Mouse (Mus musculus): ENCODE data around the gene Cdc42ep2. TPM values are rescaled to one million over a fixed set of nuclear protein-coding genes. Genes with fewer than 3 reads are reported as not detected.

Gene Cdc42ep2
- polyA plus RNA-seq, 1 experiment from 2014 or later: 9.3 TPM

GRCm38 (mm10) chr19:5878362-5878722 lies 46.3 kb downstream of the Cdc42ep2 start:
- Histone ChIP-seq H3K36me3 (ENCODE audit: control insufficient read depth, insufficient read depth, low read length) (no peaks in the 10 kb centered on the region), H3K27me3 (replicated peaks; ENCODE audit: control insufficient read depth, insufficient read depth, low read length) (no peaks in the 10 kb centered on the region), H3K27ac (ENCODE audit: low read depth) (no peak overlapping the region), H3K4me2 (ENCODE audit: low read length) (no peak overlapping the region), H3K9ac (ENCODE audit: low read length) (no peak overlapping the region), H3K9me3 (ENCODE audit: control insufficient read depth, low read length) (no peaks in the 10 kb centered on the region), H3K4me1 (replicated peaks; ENCODE audit: control insufficient read depth, insufficient read depth, low read length) (peaks cover 17% of the 10 kb centered on the region), H3K4me3 (ENCODE audit: low read depth, low read length) (no peak overlapping the region)
- WGBS: 64% methylated on average over 7 of the region's 7 CpGs
- DNase-seq (ENCODE audit: low spot score) (no peak), ATAC-seq (replicated peaks; ENCODE audit: low FRiP score, low TSS enrichment, low read depth) (no peak)

GRCm38 (mm10) chr19:5877618-5878361 lies 46.8 kb downstream of the Cdc42ep2 start, which contains the start of gene Slc25a45:
Gene Slc25a45, plus strand, starts transcription at chr19:5877808.
- WGBS: 45% methylated on average over 15 of the region's 15 CpGs
- peak within 1 kb of the TSS; percentile 67 for H3K27ac ChIP-seq (ENCODE audit: low read depth)
- H3K9me3 ChIP-seq (ENCODE audit: control insufficient read depth, low read length): no peaks in the 10 kb centered on the region
- H3K4me1 ChIP-seq (replicated peaks; ENCODE audit: control insufficient read depth, insufficient read depth, low read length): peaks cover 17% of the 10 kb centered on the region
- H3K27me3 ChIP-seq (replicated peaks; ENCODE audit: control insufficient read depth, insufficient read depth, low read length): no peaks in the 10 kb centered on the region
- ATAC-seq (replicated peaks; ENCODE audit: low FRiP score, low TSS enrichment, low read depth) (peak; percentile 67), DNase-seq (ENCODE audit: low spot score) (peak; percentile 81)
- no peak within 1 kb of the TSS for H3K9ac ChIP-seq (ENCODE audit: low read length)
- no peak within 1 kb of the TSS for H3K4me3 ChIP-seq (ENCODE audit: low read depth, low read length)
- H3K36me3 ChIP-seq (ENCODE audit: control insufficient read depth, insufficient read depth, low read length): no peaks in the 10 kb centered on the region; the same call in 1 of the 2 replicates
- peak within 1 kb of the TSS; percentile 2; the same call in 1 of the 2 replicates for H3K4me2 ChIP-seq (ENCODE audit: low read length)

GRCm38 (mm10) chr19:5874969-5875480 lies 49.6 kb downstream of the Cdc42ep2 start, which contains the start of gene Frmd8:
Gene Frmd8, minus strand, starts transcription at chr19:5875274.
- Histone ChIP-seq H3K36me3 (ENCODE audit: control insufficient read depth, insufficient read depth, low read length) (peaks cover 3% of the 10 kb centered on the region; the same call in 1 of the 2 replicates), H3K4me2 (ENCODE audit: low read length) (peak within 1 kb of the TSS; percentile 88), H3K9ac (ENCODE audit: low read length) (peak within 1 kb of the TSS; percentile 72), H3K27ac (ENCODE audit: low read depth) (peak within 1 kb of the TSS; percentile 12; the same call in 1 of the 2 replicates), H3K4me1 (replicated peaks; ENCODE audit: control insufficient read depth, insufficient read depth, low read length) (peaks cover 30% of the 10 kb centered on the region), H3K9me3 (ENCODE audit: control insufficient read depth, low read length) (no peaks in the 10 kb centered on the region), H3K4me3 (ENCODE audit: low read depth, low read length) (peak within 1 kb of the TSS; percentile 83), H3K27me3 (replicated peaks; ENCODE audit: control insufficient read depth, insufficient read depth, low read length) (no peaks in the 10 kb centered on the region)
- peak; percentile 72 for ATAC-seq (replicated peaks; ENCODE audit: low FRiP score, low TSS enrichment, low read depth)
- peak; percentile 91 for DNase-seq (ENCODE audit: low spot score)
- under 1% methylated on average over 37 of the region's 37 CpGs for WGBS

GRCm38 (mm10) chr19:5874391-5874968 lies 50.1 kb downstream of the Cdc42ep2 start:
- DNase-seq (ENCODE audit: low spot score): no peak
- H3K4me2 ChIP-seq (ENCODE audit: low read length): peak overlapping the region; percentile 88
- peaks cover 9% of the 10 kb centered on the region for H3K36me3 ChIP-seq (ENCODE audit: control insufficient read depth, insufficient read depth, low read length)
- H3K9me3 ChIP-seq (ENCODE audit: control insufficient read depth, low read length): no peaks in the 10 kb centered on the region
- peak overlapping the region; percentile 83 for H3K4me3 ChIP-seq (ENCODE audit: low read depth, low read length)
- peak overlapping the region; percentile 72 for H3K9ac ChIP-seq (ENCODE audit: low read length)
- peaks cover 30% of the 10 kb centered on the region for H3K4me1 ChIP-seq (replicated peaks; ENCODE audit: control insufficient read depth, insufficient read depth, low read length)
- no peak for ATAC-seq (replicated peaks; ENCODE audit: low FRiP score, low TSS enrichment, low read depth)
- no peaks in the 10 kb centered on the region for H3K27me3 ChIP-seq (replicated peaks; ENCODE audit: control insufficient read depth, insufficient read depth, low read length)
- 9% methylated on average over 13 of the region's 13 CpGs for WGBS
- H3K27ac ChIP-seq (ENCODE audit: low read depth): no peak overlapping the region

GRCm38 (mm10) chr19:5872931-5873556 lies 51.6 kb downstream of the Cdc42ep2 start:
- WGBS: 85% methylated on average over 19 of the region's 19 CpGs
- no peak overlapping the region for H3K4me3 ChIP-seq (ENCODE audit: low read depth, low read length)
- no peak for DNase-seq (ENCODE audit: low spot score)
- no peaks in the 10 kb centered on the region for H3K9me3 ChIP-seq (ENCODE audit: control insufficient read depth, low read length)
- no peak for ATAC-seq (replicated peaks; ENCODE audit: low FRiP score, low TSS enrichment, low read depth)
- no peak overlapping the region for H3K27ac ChIP-seq (ENCODE audit: low read depth)
- no peak overlapping the region for H3K9ac ChIP-seq (ENCODE audit: low read length)
- H3K4me2 ChIP-seq (ENCODE audit: low read length): no peak overlapping the region
- peaks cover 30% of the 10 kb centered on the region for H3K4me1 ChIP-seq (replicated peaks; ENCODE audit: control insufficient read depth, insufficient read depth, low read length)
- peaks cover 22% of the 10 kb centered on the region for H3K36me3 ChIP-seq (ENCODE audit: control insufficient read depth, insufficient read depth, low read length)
- H3K27me3 ChIP-seq (replicated peaks; ENCODE audit: control insufficient read depth, insufficient read depth, low read length): no peaks in the 10 kb centered on the region

GRCm38 (mm10) chr19:5872528-5872927 lies 52.1 kb downstream of the Cdc42ep2 start:
- WGBS: 89% methylated on average over 4 of the region's 4 CpGs
- H3K27ac ChIP-seq (ENCODE audit: low read depth): no peak overlapping the region
- H3K4me2 ChIP-seq (ENCODE audit: low read length): no peak overlapping the region

GRCm38 (mm10) chr19:5871683-5872082 lies 52.9 kb downstream of the Cdc42ep2 start:
- DNase-seq (ENCODE audit: low spot score): no peak
- 0 out of 2 replicates have a peak overlapping the region, but pooled peaks have one; percentile 13 for H3K9ac ChIP-seq (ENCODE audit: low read length)
- H3K4me2 ChIP-seq (ENCODE audit: low read length): peak overlapping the region; percentile 40
- peaks cover 30% of the 10 kb centered on the region for H3K4me1 ChIP-seq (replicated peaks; ENCODE audit: control insufficient read depth, insufficient read depth, low read length)
- H3K27me3 ChIP-seq (replicated peaks; ENCODE audit: control insufficient read depth, insufficient read depth, low read length): no peaks in the 10 kb centered on the region
- peak overlapping the region; percentile 67 for H3K27ac ChIP-seq (ENCODE audit: low read depth)
- peaks cover 29% of the 10 kb centered on the region for H3K36me3 ChIP-seq (ENCODE audit: control insufficient read depth, insufficient read depth, low read length)
- H3K4me3 ChIP-seq (ENCODE audit: low read depth, low read length): no peak overlapping the region
- no peaks in the 10 kb centered on the region for H3K9me3 ChIP-seq (ENCODE audit: control insufficient read depth, low read length)
- ATAC-seq (replicated peaks; ENCODE audit: low FRiP score, low TSS enrichment, low read depth): no peak
- WGBS: 28% methylated on average over 6 of the region's 6 CpGs

More at GRCm38 (mm10) chr19:5872528-5872927, 52.1 kb downstream of the Cdc42ep2 start:
- no peak for DNase-seq (ENCODE audit: low spot score)
- Histone ChIP-seq H3K4me3 (ENCODE audit: low read depth, low read length) (no peak overlapping the region), H3K27me3 (replicated peaks; ENCODE audit: control insufficient read depth, insufficient read depth, low read length) (no peaks in the 10 kb centered on the region), H3K9ac (ENCODE audit: low read length) (no peak overlapping the region), H3K36me3 (ENCODE audit: control insufficient read depth, insufficient read depth, low read length) (peaks cover 27% of the 10 kb centered on the region), H3K4me1 (replicated peaks; ENCODE audit: control insufficient read depth, insufficient read depth, low read length) (peaks cover 30% of the 10 kb centered on the region), H3K9me3 (ENCODE audit: control insufficient read depth, low read length) (no peaks in the 10 kb centered on the region)
- no peak for ATAC-seq (replicated peaks; ENCODE audit: low FRiP score, low TSS enrichment, low read depth)

GRCm38 (mm10) chr19:5871273-5871672 lies 53.3 kb downstream of the Cdc42ep2 start:
- H3K27me3 ChIP-seq (replicated peaks; ENCODE audit: control insufficient read depth, insufficient read depth, low read length): no peaks in the 10 kb centered on the region
- peaks cover 30% of the 10 kb centered on the region for H3K4me1 ChIP-seq (replicated peaks; ENCODE audit: control insufficient read depth, insufficient read depth, low read length)
- peak; percentile 64 for DNase-seq (ENCODE audit: low spot score)
- H3K4me3 ChIP-seq (ENCODE audit: low read depth, low read length): no peak overlapping the region
- 4% methylated on average over 7 of the region's 7 CpGs for WGBS
- H3K4me2 ChIP-seq (ENCODE audit: low read length): peak overlapping the region; percentile 40
- H3K9me3 ChIP-seq (ENCODE audit: control insufficient read depth, low read length): no peaks in the 10 kb centered on the region
- peak overlapping the region; percentile 35 for H3K9ac ChIP-seq (ENCODE audit: low read length)
- H3K36me3 ChIP-seq (ENCODE audit: control insufficient read depth, insufficient read depth, low read length): peaks cover 30% of the 10 kb centered on the region
- ATAC-seq (replicated peaks; ENCODE audit: low FRiP score, low TSS enrichment, low read depth): peak; percentile 61
- H3K27ac ChIP-seq (ENCODE audit: low read depth): peak overlapping the region; percentile 67
